Mouse (Mus musculus): ENCODE data around the gene Copz2.
"Not testable (repeated sequence)": the region's sequence is repeated elsewhere in the genome, so short reads cannot be mapped to it uniquely, and the experiment has no call there.

The Copz2 gene

DNA sequence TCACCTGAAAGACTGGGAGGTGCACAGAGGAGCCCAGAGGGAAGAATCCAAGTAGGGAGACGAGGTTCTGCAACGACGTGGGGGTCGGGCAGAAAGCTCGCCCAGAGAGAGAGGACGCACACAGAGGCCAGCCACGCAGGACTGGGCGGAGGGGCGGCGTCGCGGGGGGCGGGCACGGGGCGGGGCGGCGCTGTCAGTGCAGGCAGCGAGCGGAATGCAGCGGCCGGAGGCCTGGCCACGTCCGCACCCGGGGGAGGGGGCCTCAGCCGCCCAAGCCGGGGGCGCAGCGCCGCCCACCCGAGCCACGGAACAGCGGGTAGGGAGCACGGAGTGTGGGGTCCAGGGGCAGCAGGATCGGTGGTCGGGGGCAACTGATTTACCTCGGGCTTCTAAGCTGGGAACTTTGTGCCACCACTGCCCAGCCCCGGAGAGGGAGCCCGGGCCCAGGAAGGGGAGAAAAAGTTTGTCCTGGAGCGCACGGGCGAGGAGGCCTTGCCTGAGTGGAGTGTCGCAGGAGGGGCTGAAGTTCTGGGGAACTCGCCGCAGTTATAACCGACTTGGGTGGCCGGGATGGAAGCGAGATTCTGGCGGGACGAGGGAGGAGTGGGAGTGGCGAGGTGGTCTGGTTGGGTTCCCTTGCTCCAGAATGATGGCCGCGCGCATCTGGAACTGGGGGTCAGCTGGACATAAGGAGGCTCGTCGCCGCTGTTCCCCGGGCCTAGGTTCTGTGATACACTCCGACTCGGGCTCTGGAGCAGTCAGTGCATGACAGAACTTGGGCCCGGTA, at the start of gene Copz2:
Gene Copz2 (plus strand): TSS at position 190 of the 787 bp plus-strand sequence.
- DNase-seq (ENCODE audit: low read depth, low spot score): no peak

DNA sequence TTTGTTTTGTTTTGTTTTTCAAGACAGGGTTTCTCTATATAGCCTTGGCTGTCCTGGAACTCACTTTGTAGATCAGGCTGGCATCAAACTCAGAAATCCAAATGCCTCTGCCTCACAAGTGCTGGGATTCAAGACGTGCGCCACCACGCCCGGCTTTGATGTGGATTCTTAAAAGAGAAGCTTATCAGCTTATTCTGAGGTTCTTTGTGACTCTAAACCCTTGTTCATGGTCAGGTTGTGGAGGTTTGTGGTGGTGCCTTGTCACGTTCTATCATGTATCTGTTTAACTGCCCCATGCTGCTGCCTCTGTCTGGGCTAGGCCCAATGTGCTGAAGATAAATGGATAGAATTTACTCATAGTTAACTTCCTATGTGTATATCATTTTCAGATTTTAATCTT, 44.1 kb upstream of the Copz2 start:
- no peak for DNase-seq (ENCODE audit: low read depth, low spot score)

DNA sequence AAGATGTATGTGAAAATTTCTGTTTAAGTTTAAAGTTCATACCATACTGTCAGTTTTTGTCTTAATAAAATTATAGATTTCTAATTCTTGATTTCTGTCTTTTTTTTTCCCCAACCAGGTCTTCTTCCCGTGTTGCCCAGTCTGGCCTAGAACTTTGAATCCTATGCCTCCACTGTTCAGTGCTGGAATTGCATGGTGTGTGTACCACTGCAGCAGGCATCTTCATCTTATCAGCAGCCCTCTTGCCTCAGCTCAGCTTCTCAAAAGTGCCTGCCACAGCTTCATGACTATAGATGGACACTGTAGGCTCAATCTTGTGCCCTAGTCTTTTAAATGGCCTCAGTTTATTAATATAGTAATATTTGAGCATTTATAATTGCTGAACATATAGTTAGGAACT, 41.6 kb upstream of the Copz2 start:
- DNase-seq (ENCODE audit: low read depth, low spot score): no peak

DNA sequence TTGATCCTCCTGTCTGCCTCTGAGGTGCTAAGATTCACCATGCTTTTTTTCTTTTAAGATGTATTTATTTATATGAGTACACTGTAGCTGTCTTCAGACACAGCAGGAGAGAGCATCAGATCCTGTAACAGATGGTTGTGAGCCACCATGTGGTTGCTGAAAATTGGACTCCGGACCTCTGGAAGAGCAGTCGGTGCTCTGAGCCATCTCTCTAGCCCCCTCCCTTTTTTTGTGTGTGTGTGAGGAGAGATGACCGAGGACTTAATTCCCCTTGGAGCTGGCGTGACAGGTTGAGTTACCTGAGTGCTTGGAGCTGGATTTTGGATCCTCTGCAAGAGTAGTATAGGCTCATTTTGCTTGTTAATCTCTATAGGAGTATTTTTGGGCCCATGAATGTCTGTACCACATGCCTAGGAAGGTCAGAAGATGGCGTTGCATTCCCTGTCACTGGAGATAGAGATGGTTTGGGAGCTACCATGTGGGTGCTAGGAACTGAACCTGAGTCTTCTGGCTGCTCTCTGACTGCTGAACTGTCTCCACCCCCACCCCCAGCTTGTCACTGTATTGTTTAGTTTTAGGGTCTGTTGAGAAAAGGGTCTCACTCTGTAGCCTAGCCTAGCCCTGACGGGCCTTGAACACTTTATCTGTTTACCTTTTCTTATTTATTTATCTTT, 40.0 kb upstream of the Copz2 start:
- DNase-seq (ENCODE audit: low read depth, low spot score): no peak

DNA sequence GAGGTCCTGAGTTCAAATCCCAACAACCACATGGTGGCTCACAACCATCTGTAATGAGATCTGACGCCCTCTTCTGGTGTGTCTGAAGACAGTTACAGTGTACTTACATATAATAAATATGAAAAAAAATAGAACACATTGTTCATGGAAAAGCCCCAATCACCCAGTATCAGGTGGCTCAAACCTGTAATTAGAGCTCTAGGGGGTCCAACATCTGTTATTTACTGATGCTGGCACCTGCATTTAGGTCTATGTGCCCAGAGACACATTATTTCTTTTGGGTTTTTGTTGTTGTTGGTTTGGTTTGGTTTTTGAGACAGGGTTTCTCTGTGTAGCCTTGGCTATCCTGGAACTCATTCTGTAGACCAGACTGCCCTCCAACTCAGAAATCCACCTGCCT, 38.5 kb upstream of the Copz2 start:
- DNase-seq (ENCODE audit: low read depth, low spot score): not testable (repeated sequence)

DNA sequence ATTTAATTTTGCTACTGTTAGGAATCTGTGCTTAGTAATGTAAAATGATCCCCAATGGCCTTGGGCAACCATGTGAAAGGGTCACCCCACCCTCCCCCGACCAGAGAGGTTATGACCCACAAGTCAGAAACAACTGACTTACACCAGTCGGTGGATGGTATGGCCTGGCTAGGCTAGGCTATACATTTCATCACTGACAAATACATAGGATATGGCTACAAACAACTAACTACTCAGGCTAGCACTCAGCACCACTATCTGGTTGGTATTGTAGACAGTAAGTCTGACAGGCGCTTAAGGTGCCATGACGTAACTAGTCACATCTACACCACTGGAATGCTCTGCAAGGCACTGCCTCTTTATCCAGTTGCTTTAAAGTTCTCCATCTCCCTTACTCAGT, 36.2 kb upstream of the Copz2 start:
- DNase-seq (ENCODE audit: low read depth, low spot score): no peak

DNA sequence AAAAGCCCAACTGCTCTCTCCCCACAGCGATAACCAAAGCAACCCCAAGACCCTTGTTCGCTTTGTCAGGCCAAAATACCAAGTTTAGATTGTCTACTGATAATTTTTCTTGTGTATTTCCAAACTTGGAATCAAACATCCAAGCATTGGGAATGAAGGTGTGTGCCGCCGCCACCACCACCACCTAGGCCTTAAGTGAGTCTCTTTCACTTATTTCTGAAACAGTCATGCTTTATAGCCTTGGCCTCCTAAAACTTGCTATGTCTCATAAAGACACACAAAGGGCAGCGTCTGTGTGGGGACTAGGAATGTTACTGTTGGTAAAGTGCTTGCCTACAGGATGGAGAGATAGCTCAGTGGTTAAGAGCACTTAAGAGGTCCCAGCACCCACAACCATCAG, 35.8 kb upstream of the Copz2 start:
- DNase-seq (ENCODE audit: low read depth, low spot score): no peak

DNA sequence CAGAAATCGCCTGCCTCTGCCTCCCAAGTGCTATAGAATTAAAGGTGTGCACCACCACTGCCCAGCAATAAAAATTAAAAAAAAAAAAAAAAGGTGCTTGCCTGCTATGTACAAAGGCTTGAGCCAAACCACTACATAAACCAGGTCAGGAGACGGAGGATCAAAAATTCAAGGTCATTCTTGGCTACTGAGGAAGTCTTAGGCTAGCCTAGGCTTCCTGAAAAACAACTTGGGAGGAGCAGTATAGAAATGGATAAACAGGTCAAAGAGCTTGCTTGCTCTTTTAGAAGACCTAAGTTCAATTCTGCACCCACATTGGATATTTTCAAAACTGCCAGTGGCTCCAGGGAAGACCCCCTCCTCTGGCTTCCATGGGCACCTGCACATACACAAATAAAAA, 35.2 kb upstream of the Copz2 start:
- DNase-seq (ENCODE audit: low read depth, low spot score): no peak

DNA sequence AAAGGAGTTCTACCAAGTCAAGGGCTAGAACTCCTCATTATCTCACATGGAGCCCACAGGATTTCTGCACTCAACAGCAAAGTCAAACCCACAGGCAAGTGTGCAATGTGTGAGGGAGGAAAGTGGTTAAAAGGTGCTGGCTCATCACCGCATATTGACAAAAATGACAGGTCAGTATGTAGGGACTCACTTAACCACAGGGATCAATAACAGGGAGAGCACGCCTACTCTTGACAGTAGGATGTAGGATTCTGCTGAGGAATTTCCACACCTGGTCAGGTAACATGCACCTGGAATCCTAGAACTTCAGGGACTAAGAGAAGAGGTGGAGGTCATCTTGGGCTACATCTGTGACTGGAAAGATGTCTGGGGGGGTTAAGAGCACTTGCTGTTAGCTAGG, 33.8 kb upstream of the Copz2 start:
- DNase-seq (ENCODE audit: low read depth, low spot score): no peak

DNA sequence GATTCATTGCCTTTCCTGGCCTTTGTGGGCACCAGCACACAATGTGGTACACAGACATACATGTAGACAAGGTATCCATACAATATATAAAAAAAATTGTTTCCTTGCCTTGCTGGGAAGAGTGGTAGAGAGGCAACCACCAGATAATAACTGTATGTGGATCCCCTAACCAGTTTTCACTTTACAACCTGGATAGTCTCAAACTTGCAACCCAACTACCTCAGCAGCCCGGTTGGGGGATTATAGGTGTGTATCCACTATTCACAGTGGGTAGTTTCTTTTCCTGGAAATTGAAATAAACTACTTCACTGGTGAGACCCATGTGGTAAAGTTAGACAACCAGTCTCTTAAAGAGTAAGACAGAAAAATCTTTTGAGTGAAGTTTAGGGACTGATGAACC, 33.2 kb upstream of the Copz2 start:
- no peak for DNase-seq (ENCODE audit: low read depth, low spot score)

DNA sequence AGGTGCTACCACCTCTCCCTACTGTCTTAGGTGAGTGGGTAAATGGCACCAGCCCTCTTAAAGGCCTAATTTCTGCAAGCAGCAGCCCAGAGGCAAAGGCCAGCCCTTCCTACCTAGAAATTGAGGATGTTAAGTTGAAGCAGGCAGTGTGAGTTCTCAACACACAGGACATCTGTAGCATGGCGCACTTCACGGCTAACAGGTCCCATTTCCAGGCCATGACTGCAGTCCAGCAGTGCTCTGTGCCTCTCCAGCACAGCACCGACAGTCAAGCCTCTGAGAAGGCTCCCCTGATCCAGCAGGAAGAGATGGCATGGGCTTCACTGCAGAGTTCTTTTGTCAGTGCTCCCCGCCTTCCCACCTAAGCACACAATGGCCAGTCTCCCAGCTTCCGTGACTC, 32.7 kb upstream of the Copz2 start:
- no peak for DNase-seq (ENCODE audit: low read depth, low spot score)

DNA sequence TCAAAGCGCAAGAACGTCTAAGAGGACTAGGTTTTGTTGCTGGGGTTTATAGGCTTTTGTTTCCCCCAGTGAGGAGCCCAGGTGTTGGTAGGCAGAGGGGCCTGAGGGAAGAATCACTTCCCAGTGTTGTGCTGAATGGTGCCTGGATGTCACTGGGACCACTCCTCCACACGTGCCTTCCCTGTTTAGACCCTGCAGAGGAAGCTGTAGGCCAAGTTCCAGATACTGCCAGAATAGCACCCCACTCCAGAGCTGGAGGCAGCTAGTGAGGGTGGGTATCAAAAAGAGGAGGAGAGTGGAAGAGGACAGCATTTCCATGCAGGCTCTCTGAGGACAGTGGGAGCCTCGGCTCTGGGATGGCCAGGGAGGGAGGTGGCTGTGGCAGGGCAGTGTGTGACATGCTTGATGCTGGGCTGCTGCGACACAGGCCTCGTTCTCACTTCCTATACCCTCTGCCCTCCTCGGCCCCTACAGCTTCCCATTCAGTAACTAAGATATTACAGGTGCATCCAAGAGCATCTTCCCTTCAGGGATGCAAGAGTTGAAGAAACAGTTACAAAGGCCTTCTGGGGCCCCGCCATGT, 31.5 kb upstream of the Copz2 start:
- DNase-seq (ENCODE audit: low read depth, low spot score): no peak

DNA sequence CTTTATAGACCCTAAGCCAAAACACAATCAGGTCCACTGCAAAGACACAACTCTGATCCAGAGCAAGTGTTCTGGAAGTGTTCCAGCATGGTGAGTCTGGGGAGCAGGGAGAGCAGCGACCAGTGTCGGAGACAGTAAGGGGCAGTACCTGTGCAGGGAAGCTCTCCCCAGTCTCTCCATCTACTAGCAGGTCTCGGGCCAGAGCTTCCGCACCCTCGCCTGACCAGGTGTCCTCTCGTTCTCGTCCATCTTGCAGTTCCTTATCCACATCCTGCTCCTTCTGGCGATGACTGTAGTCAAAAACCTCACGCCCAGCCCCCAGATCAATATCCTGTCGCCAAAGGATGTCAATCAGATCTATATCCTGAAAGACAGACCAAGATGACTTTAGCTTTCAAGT, 27.7 kb upstream of the Copz2 start:
- no peak for DNase-seq (ENCODE audit: low read depth, low spot score)

DNA sequence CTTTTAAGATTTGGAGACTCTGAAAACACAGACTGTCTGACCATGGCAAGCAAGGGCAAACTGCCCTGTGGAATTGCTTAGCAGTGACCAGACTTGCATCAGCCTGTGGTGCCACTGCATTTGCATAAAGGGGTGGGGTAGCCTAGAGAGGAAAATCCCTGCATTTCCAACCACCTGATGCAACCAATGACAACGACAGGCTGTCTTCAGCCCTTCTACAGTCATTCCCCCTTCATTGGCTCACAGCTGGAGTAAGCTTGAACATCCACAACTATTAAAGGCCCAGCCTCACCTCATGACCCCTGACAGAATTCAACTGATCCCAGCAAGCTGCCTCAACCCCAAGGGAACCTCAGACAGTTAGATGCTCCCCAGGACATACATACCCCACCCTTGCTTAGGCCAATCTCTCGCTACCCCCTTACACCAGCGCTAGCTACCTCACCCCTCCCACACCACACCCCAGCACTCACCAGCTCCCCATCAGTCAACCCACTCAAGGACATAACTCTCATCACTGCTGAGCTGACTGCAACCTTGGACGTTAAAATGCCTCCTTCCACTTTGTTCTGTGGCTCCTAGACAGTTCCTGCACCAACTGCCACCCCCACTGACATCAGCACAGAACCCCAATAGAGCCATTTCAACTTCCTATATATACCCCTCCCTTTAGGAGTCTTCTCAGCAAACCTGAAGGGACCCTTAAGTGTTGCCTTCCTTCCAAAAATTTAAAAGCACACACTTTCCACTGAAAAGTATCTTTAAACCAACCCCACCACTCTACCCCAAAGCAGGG, 26.8 kb upstream of the Copz2 start:
- peak; percentile 69 for DNase-seq (ENCODE audit: low read depth, low spot score)

DNA sequence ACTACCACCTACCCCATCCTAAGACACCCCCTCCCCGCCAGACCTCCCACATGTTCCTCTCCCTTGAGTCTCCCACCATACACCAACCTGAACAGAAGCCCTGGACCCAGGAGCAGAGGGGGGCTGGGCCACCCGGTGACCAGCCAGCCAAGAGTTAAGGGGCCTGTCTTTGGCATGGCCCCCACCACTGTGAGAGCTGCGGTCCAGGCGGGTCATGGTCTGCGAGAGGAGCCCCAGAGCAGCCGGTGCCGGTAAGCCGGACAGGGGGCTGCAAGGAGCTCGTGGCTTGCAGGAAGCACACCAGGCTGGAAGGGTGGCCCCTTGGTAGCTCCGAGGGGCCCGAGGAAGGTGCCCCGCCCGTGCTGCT, 26.2 kb upstream of the Copz2 start:
- DNase-seq (ENCODE audit: low read depth, low spot score): no peak

DNA sequence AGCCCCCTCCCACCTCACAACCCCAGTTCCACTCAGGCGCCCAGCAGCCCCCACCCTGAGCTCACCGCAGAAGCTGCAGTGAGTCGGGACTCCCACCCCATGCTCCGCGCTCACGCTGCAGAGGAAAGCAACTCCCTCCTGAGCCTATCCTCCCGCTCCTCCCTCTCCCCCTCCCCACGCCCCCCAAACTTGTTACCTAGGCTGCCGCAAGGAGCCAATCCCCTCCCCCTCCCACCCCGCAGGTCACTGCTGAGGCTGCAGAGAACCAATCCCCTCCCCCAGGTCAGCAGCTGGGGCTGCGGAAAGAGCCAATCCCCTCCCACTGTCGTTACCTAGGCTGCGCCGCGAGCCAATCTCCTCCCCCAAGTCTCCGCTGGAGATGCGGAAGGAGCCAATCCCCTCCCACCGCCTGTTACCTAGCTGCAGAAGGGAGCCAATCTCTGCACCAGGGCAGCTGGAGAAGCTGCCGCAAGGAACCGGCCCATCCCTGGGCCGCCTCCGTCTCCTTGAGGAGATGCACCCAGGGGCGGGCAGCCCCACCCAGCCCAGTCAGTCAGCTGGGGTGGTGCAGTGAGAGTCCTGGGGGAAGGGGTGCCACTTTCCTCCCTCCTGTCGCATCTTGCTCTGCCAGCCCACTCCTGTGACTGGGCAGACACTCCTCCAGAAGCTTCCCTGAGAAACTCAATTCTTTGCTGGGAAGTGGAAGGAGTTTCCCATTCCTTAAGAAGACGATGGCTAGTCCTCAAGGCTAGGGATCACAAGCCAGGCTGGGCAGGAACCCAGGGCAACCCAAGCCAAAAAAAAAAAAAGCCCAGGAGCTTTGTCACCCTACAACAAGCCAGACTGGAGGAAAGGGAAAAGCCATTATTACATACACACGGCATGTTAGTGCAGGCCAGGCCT, 25.5 kb upstream of the Copz2 start:
- DNase-seq (ENCODE audit: low read depth, low spot score): peak; percentile 100

DNA sequence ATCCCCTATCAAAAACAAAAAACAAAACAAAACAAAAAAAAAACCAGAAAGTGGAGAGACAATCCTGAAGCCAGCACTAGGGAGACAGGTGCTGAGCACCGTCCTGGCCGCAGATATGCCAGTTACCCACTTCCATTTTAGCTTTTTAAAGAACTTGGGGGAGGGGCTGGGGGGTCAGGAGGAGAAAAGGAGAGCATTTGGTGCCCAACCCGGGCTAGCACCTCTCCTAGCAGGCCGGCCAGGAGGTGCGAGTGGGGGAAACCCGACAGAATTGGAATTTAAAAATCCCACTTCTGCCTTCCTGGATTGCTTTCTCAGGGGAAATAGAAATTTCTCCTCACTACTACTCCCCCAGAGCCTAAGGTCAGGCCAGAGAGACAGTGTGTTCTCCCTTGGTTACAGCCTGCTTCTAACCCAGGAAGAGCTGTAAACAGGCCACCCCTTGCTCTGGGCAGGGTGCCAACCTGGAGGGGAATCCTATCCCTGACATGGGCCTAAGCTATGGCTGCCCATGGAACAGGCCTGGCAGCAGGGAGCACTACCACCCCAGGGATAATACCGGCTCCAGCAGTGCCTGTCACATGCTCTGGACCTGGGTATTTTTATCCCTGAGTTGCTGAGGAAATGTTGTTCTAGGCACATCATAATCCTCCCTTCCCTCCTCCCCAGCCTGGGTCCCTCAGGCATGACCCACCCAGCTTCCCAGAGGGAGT, 24.7 kb upstream of the Copz2 start:
- no peak for DNase-seq (ENCODE audit: low read depth, low spot score)

DNA sequence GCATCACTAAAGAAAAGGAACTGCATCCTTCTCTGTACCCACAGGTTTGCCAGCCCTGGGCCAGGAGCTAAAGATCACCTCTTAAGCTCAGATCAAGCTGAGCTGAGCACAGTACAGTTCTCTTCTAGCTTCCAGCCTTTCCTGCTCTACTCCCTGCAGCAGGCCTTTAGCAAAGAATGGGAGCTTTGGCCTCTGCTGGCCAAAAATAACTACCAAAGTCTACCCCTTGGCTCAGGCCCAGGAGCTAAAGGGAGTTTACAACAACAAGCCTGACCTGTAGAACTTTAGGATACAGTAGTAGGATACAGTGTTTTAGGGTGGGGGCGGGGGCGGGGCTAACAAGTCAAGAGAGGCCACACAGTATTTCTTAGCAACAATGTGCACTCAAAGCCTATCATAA, 23.2 kb upstream of the Copz2 start:
- no peak for DNase-seq (ENCODE audit: low read depth, low spot score)

DNA sequence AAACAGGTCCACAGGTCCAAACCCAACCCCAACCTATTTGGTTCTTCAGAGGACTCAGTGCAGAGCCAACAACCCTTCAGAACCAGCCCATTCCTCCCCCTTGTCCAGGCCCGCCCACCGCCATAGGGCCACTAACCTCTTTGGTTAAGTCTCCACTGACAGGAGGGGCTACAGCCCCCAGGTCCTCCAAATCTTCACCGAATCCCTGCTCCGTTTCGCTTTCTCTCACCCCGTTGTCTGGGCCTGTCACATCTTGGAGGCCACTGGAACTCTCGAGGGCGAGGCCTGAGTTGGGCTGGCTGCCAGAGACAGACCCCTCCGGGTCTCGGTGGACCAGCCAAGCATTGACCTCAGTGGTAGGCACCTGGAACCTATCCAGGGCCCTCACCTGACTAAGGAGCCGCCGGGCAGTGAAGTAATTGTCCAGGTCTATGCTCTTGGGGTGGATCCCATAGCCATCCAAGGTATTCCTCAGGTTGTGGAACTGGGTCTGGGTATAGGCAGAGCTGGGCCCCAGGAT, 22.5 kb upstream of the Copz2 start:
- no peak for DNase-seq (ENCODE audit: low read depth, low spot score)

DNA sequence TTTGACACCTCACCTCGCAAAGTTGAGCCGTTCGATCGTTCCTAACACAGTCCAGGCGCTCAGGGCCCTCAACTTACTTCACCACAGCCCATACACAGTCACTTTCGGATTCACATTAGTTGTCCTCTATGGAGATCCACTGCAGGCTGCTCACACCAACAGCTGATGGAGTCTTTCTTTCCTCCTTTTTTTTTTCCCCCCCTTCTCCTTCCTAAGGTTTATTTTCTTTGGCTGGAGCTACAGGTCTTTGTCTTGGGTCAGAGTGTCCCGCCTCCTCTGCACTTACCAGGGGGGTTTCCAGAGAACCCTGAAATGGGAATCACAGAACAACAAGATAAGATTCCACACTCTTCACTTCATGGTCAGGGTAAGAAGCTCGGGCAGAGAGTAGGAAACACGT, 21.8 kb upstream of the Copz2 start:
- no peak for DNase-seq (ENCODE audit: low read depth, low spot score)

Measured in WW6 (cell line).